Comparison of ENCODE assay signal across 12 mouse cellular contexts in the genomic region with DNA sequence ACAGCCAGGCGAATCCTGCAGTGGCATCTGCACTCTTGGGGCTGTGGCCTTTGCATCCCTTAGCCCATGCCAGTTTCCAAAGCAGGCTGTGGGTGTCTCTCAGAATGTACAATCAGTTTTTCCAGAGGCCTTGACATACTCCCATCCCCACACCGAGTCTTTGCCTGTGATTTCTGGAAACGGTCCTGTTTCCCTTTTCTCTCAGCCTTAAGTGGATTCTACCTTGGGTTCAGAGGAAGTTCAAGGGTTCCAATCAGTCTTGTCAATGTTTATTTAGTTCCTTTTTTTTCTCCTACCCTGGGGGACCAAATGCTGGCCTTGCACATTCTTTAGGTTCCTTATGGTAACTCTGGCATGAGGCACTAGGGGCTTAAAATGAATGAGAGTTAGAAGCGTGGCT. TPM values are rescaled to one million over a fixed set of nuclear protein-coding genes. Genes with fewer than 3 reads are reported as not detected.
DNase-seq lines count a peak whose midpoint lies in the region; ATAC-seq and TF ChIP-seq lines count a peak whose summit lies in the region.
"Had no signal": no experiment of that assay in that cellular context is flagged by ENCODE, and none has a peak within 500 bp of the region (broad histone marks: within the 10 kb centered on the region; RNA-seq: fewer than 3 reads in every experiment).

No protein-coding gene starts in this region.

- no peaks in the 10 kb centered on the region for H3K36me3 ChIP-seq in heart, embryonic 14.5 days (ENCODE audit: control insufficient read depth, insufficient read depth, low read length)
- H3K36me3 ChIP-seq in heart, adult 2 months (ENCODE audit: control insufficient read depth, insufficient read depth, low read length) = no peaks in the 10 kb centered on the region
- no peaks in the 10 kb centered on the region for H3K36me3 ChIP-seq in embryonic facial prominence, embryonic 10.5 days (replicated peaks)
- H3K36me3 ChIP-seq: forebrain, embryonic 15.5 days; limb, embryonic 15.5 days had no signal

- WGBS in heart, embryonic 14.5 days = 51% methylated on average over 4 of the region's 4 CpGs
- WGBS in heart, adult 2 months = 65% methylated on average over 4 of the region's 4 CpGs
- 33% methylated on average over 4 of the region's 4 CpGs for WGBS in embryonic facial prominence, embryonic 10.5 days

- intact Hi-C loops in heart, adult 2 months (cut with DNase I) = no loop called here

- DNase-seq in heart, adult 2 months = no peak
- peak; percentile 32 for DNase-seq in lung, postnatal 36 days
- no peak for DNase-seq in lung, postnatal 14 days
- DNase-seq in embryonic facial prominence, embryonic 10.5 days (ENCODE audit: low spot score) = no peak
- DNase-seq in yolk sac, embryonic 10.5 days (ENCODE audit: low spot score) = peak; percentile 45
- no peak for DNase-seq in cerebellum, postnatal 25 days
- DNase-seq: retina, postnatal 1 day had no signal

- H3K9ac ChIP-seq in heart, embryonic 14.5 days (ENCODE audit: low read length) = no peak overlapping the region
- no peak overlapping the region for H3K9ac ChIP-seq in heart, adult 2 months (ENCODE audit: low read depth, low read length)
- H3K9ac ChIP-seq: forebrain, embryonic 15.5 days; limb, embryonic 15.5 days had no signal

- TF ChIP-seq CTCF in heart, adult 2 months (IDR thresholded peaks at IDR 0.05) = no peak

- H3K4me2 ChIP-seq in heart, embryonic 14.5 days (ENCODE audit: low read length) = no peak overlapping the region
- H3K4me2 ChIP-seq: forebrain, embryonic 15.5 days; limb, embryonic 15.5 days; midbrain, embryonic 11.5 days had no signal

- H3K27me3 ChIP-seq in heart, embryonic 14.5 days (ENCODE audit: control insufficient read depth, insufficient read depth, low read length) = no peaks in the 10 kb centered on the region
- no peaks in the 10 kb centered on the region for H3K27me3 ChIP-seq in heart, adult 2 months (ENCODE audit: control insufficient read depth, insufficient read depth, low read length)
- H3K27me3 ChIP-seq in embryonic facial prominence, embryonic 10.5 days (replicated peaks; ENCODE audit: low read depth, poor library complexity, severe bottlenecking) = no peaks in the 10 kb centered on the region
- H3K27me3 ChIP-seq: CH12.LX; forebrain, embryonic 15.5 days; limb, embryonic 15.5 days had no signal

- peak; percentile 44; the same call in 1 of the 2 replicates for ATAC-seq in heart, embryonic 14.5 days (ENCODE audit: insufficient number of reproducible peaks, insufficient read depth, low FRiP score, low read depth)
- ATAC-seq: forebrain, embryonic 15.5 days had no signal

- no peak overlapping the region for H3K27ac ChIP-seq in heart, embryonic 14.5 days (replicated peaks in 1 of 2; ENCODE audit: control insufficient read depth in 1 of 2, insufficient read depth in 1 of 2, low read depth in 2 of 2, low read length in 2 of 2)
- H3K27ac ChIP-seq in heart, adult 2 months = no peak overlapping the region
- peak overlapping the region; percentile 40 for H3K27ac ChIP-seq in embryonic facial prominence, embryonic 10.5 days (replicated peaks)
- H3K27ac ChIP-seq: forebrain, embryonic 15.5 days; limb, embryonic 15.5 days had no signal

- TF ChIP-seq POLR2A in heart, adult 2 months (IDR thresholded peaks at IDR 0.05; ENCODE audit: insufficient read depth, low read depth, low read length) = no peak

- no peak overlapping the region for H3K4me3 ChIP-seq in heart, embryonic 14.5 days (ENCODE audit: control insufficient read depth in 1 of 2, insufficient read depth in 1 of 2, low read depth in 1 of 2, low read length in 2 of 2)
- H3K4me3 ChIP-seq in heart, adult 2 months = no peak overlapping the region
- H3K4me3 ChIP-seq in embryonic facial prominence, embryonic 10.5 days = no peak overlapping the region
- H3K4me3 ChIP-seq: forebrain, embryonic 15.5 days; limb, embryonic 15.5 days had no signal

- H3K79me2 ChIP-seq in heart, adult 2 months (replicated peaks; ENCODE audit: control insufficient read depth, insufficient read depth, low read length) = no peaks in the 10 kb centered on the region

- TF ChIP-seq EP300 in heart, adult 2 months (IDR thresholded peaks at IDR 0.05; ENCODE audit: insufficient read depth, low read depth, low read length) = no peak

- H3K9me3 ChIP-seq in heart, embryonic 14.5 days (ENCODE audit: control insufficient read depth, low read length) = no peaks in the 10 kb centered on the region
- no peaks in the 10 kb centered on the region for H3K9me3 ChIP-seq in embryonic facial prominence, embryonic 10.5 days
- H3K9me3 ChIP-seq: forebrain, embryonic 15.5 days; limb, embryonic 15.5 days had no signal

- peaks cover 15 to 27% of the 10 kb centered on the region in 2 experiments for H3K4me1 ChIP-seq in heart, embryonic 14.5 days (ENCODE audit: control insufficient read depth in 2 of 2, insufficient read depth in 2 of 2, low read length in 2 of 2)
- H3K4me1 ChIP-seq in heart, adult 2 months (ENCODE audit: control insufficient read depth, insufficient read depth, low read length) = peaks cover 6% of the 10 kb centered on the region
- H3K4me1 ChIP-seq in embryonic facial prominence, embryonic 10.5 days = peaks cover 63% of the 10 kb centered on the region

RNA-seq across cellular contexts. Expression of a gene that starts 16.0 kb away (rescaled TPM):
- polyA plus RNA-seq in heart, embryonic 14.5 days (2014; fragmentation: Nextera tagmentation; extraction: Ambion mirVana) = 41.3 and 46.2 TPM in 2 replicates
- total RNA-seq in heart, adult 2 months (2021) = 100 to 1,000 TPM; 114 to 127 TPM
- polyA plus RNA-seq in heart, adult 2 months (2012; rRNA removed) = 52.1 and 69.0 TPM in 2 replicates
- 9.9 and 10.4 TPM in 2 replicates for polyA plus RNA-seq in embryonic facial prominence, embryonic 10.5 days (2016; fragmentation: Nextera tagmentation; extraction: Ambion mirVana)

RNA-seq across cellular contexts. Expression of a gene that starts 36.7 kb away (rescaled TPM):
- polyA plus RNA-seq in heart, embryonic 14.5 days (2014; fragmentation: Nextera tagmentation; extraction: Ambion mirVana) = 3.0 and 5.9 TPM in 2 replicates
- 1 to 10 TPM; 6.0 TPM for total RNA-seq in heart, adult 2 months (2021)
- 8.3 and 10.9 TPM in 2 replicates for polyA plus RNA-seq in heart, adult 2 months (2012; rRNA removed)
- 10.9 and 11.5 TPM in 2 replicates for polyA plus RNA-seq in embryonic facial prominence, embryonic 10.5 days (2016; fragmentation: Nextera tagmentation; extraction: Ambion mirVana)

Comparison
In these comparisons a context has a peak if more than half of its experiments do, and no peak if none do; other contexts are left out.
1. DNase-seq: peak in lung, postnatal 36 days (single experiment) and yolk sac, embryonic 10.5 days (single experiment); none in heart, adult 2 months (0 of 2), lung, postnatal 14 days (single experiment), embryonic facial prominence, embryonic 10.5 days (single experiment) and cerebellum, postnatal 25 days (0 of 2).